Mouse (Mus musculus): ENCODE measurements around the gene Grm4. TPM values are rescaled to one million over a fixed set of nuclear protein-coding genes. Genes with fewer than 3 reads are reported as not detected.

Gene Grm4
- total and polyA plus RNA-seq, 3 experiments, result 0.06 TPM; not detected in 2

- DNase-seq (ENCODE audit: low read depth, low spot score), result no peak
- H3K9ac ChIP-seq (ENCODE audit: control insufficient read depth, low read depth, low read length, poor library complexity, severe bottlenecking), result no peak overlapping the region
- no peaks in the 10 kb centered on the region for H3K79me2 ChIP-seq (ENCODE audit: control insufficient read depth, insufficient read depth, low read length, poor library complexity)
- H3K9me3 ChIP-seq (replicated peaks; ENCODE audit: insufficient read depth, low read length), result no peaks in the 10 kb centered on the region
- no peaks in the 10 kb centered on the region; a peak in 1 of 4 replicates for H3K27me3 ChIP-seq (ENCODE audit: control insufficient read depth in 1 of 2, insufficient read depth in 2 of 2, low read length in 2 of 2)
- H3K4me3 ChIP-seq (ENCODE audit: control insufficient read depth in 1 of 2, insufficient read depth in 1 of 2, low read depth in 2 of 2, low read length in 2 of 2), result no peak overlapping the region
- H3K36me3 ChIP-seq (ENCODE audit: control insufficient read depth in 1 of 2, insufficient read depth in 2 of 2, low read length in 2 of 2), result no peaks in the 10 kb centered on the region
- no peak overlapping the region for H3K27ac ChIP-seq (ENCODE audit: control insufficient read depth, low read depth, low read length)
- no peaks in the 10 kb centered on the region for H3K4me1 ChIP-seq (ENCODE audit: control insufficient read depth in 1 of 2, insufficient read depth in 2 of 2, low read length in 2 of 2)
- TF ChIP-seq TAL1 (IDR thresholded peaks at IDR 0.05; ENCODE audit: low read length), result no peak
- TF ChIP-seq ZC3H11A (IDR thresholded peaks at IDR 0.05; ENCODE audit: low read depth, low read length), result no peak
- no peak for TF ChIP-seq UBTF (IDR thresholded peaks at IDR 0.05; ENCODE audit: borderline replicate concordance, insufficient read depth, low read depth, low read length)
- TF ChIP-seq RCOR1 (IDR thresholded peaks at IDR 0.05; ENCODE audit: low read depth, low read length), result no peak
- TF ChIP-seq POLR2A (IDR thresholded peaks at IDR 0.05; ENCODE audit: control insufficient read depth in 1 of 2, insufficient read depth in 1 of 2, low read depth in 1 of 2, low read length in 2 of 2, poor library complexity in 1 of 2), result no peak
- TF ChIP-seq TCF12 (IDR thresholded peaks at IDR 0.05; ENCODE audit: low read depth, low read length), result no peak
- TF ChIP-seq KAT2A (conservative IDR thresholded peaks at IDR 0.05; ENCODE audit: low read depth, low read length), result no peak
- TF ChIP-seq MEF2A (IDR thresholded peaks at IDR 0.05; ENCODE audit: extremely low read depth, insufficient replicate concordance, low read depth, low read length, poor library complexity, severe bottlenecking), result no peak
- TF ChIP-seq MAZ (IDR thresholded peaks at IDR 0.05; ENCODE audit: low read depth, low read length), result no peak
Observed at GRCm38 (mm10) chr17:27508002-27508401, 13.2 kb downstream of the Grm4 start.

GRCm38 (mm10) chr17:27507591-27507945 is 13.6 kb downstream of the Grm4 start:
- Histone ChIP-seq H3K27me3 (ENCODE audit: control insufficient read depth in 1 of 2, insufficient read depth in 2 of 2, low read length in 2 of 2) (no peaks in the 10 kb centered on the region; a peak in 1 of 4 replicates), H3K36me3 (ENCODE audit: control insufficient read depth in 1 of 2, insufficient read depth in 2 of 2, low read length in 2 of 2) (no peaks in the 10 kb centered on the region; a peak in 1 of 4 replicates), H3K27ac (ENCODE audit: control insufficient read depth, low read depth, low read length) (no peak overlapping the region), H3K4me1 (ENCODE audit: control insufficient read depth in 1 of 2, insufficient read depth in 2 of 2, low read length in 2 of 2) (0 out of 4 replicates have a peak, but pooled peaks cover 0 to 1% of the 10 kb centered on the region in 2 experiments), H3K9me3 (replicated peaks; ENCODE audit: insufficient read depth, low read length) (no peaks in the 10 kb centered on the region), H3K79me2 (ENCODE audit: control insufficient read depth, insufficient read depth, low read length, poor library complexity) (no peaks in the 10 kb centered on the region), H3K4me3 (ENCODE audit: control insufficient read depth in 1 of 2, insufficient read depth in 1 of 2, low read depth in 2 of 2, low read length in 2 of 2) (no peak overlapping the region), H3K9ac (ENCODE audit: control insufficient read depth, low read depth, low read length, poor library complexity, severe bottlenecking) (no peak overlapping the region)
- DNase-seq (ENCODE audit: low read depth, low spot score), result no peak
- TF ChIP-seq MAX (IDR thresholded peaks at IDR 0.05; ENCODE audit: low read length) (no peak), TAL1 (IDR thresholded peaks at IDR 0.05; ENCODE audit: low read length) (no peak), MAFK (IDR thresholded peaks at IDR 0.05; ENCODE audit: borderline replicate concordance, low read depth, low read length) (no peak), USF1 (IDR thresholded peaks at IDR 0.05; ENCODE audit: low read depth, low read length) (no peak), RCOR1 (IDR thresholded peaks at IDR 0.05; ENCODE audit: low read depth, low read length) (no peak), MEF2A (IDR thresholded peaks at IDR 0.05; ENCODE audit: extremely low read depth, insufficient replicate concordance, low read depth, low read length, poor library complexity, severe bottlenecking) (no peak), NRF1 (IDR thresholded peaks at IDR 0.05; ENCODE audit: insufficient read depth, low read depth, low read length, poor library complexity, severe bottlenecking) (no peak), EP300 (IDR thresholded peaks at IDR 0.05; ENCODE audit: low read depth in 1 of 2, low read length in 2 of 2) (no peak), NELFE (IDR thresholded peaks at IDR 0.05; ENCODE audit: low read depth, low read length) (no peak), RAD21 (IDR thresholded peaks at IDR 0.05; ENCODE audit: low read depth, low read length) (no peak), MYC (IDR thresholded peaks at IDR 0.05; ENCODE audit: low read depth, low read length) (no peak), SMC3 (IDR thresholded peaks at IDR 0.05; ENCODE audit: low read depth, low read length) (no peak), USF2 (IDR thresholded peaks at IDR 0.05; ENCODE audit: borderline replicate concordance in 1 of 2, insufficient read depth in 1 of 2, low read depth in 1 of 2, low read length in 2 of 2) (no peak), BHLHE40 (IDR thresholded peaks at IDR 0.05; ENCODE audit: borderline replicate concordance, low read depth, low read length) (no peak), SIN3A (IDR thresholded peaks at IDR 0.05; ENCODE audit: low read length) (no peak), GATA1 (IDR thresholded peaks at IDR 0.05; ENCODE audit: low read depth, low read length) (no peak)
